Mouse (Mus musculus): ENCODE measurements around the gene Oscp1.

The Oscp1 gene

DNA sequence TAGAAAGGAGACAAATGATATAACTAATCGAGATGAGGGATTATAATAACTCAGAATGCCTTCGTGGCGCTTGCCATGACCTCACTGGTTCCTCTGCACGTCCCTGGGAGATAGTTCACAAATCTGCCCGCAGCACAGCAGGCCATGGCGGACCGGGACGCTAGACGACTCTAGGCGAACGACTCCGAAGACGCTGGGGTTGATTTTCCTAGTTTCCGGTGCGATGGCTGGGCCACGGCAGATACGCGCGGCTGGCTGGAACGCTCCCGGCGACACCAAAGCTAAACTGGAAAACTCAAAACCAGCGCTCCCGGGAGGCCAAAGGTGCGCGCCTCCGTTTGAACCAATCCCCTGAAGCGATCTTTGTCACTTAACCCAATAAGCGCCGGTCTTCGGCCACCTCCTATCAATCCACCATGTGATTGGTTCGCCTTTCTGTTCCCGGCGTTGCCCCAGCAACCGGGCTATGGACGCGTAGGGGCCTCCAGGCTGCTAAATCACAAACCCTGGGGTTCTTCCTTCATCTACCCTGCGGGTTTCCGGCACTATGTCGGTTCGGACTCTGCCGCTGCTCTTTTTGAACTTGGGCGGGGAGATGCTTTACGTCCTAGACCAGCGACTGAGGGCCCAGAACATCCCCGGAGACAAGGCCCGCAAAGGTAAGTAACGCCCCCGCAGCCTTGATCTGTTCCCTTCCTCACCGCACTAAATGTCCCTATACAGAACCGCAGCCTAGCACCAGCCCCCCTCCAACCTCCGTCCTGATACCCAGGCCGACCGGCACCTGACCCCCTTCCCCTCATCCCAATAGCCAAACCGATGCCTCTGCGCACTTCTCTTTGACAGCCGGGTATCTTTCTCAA is at the start of gene Oscp1:
TSS of gene Oscp1 (plus strand) at position 432 of the 863 bp plus-strand sequence.
- DNase-seq = peak; percentile 75 to 77

- no peak for DNase-seq
These were observed 40.6 kb upstream of the Oscp1 start for GRCm38 (mm10) chr4:126017676-126018332.

- peak in 1 of 2 experiments; percentile 7 for DNase-seq
These were observed 39.3 kb upstream of the Oscp1 start for GRCm38 (mm10) chr4:126018966-126019538.

DNA sequence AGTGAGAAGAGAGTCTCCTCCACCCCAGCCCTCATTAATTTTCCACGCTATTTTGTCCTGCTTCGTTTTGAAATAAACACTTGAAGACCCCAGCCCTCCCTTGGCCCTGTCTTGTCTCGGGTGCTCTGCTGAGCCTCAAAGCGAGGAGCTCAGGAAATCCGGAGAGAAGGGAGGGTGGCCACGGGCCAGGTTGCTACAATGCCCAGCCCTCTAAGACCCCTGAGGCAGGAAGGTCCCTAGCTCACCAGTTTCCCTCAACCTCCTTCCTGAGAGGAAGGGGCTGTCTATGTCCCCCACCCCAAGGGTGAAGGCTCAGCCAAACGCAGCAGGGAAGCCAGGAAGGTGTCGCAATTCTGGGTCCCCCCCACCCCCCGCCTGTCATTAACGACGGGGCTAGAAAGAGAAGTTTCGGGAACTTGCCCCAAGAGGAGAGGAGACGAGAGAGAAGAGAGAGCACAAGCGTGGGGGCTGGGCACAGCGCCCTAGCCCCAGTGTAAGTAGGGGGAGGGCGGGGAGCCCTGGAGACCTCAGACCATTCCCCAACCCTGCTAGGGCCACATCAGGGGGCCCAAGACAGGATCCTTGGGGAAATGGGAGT is 34.0 kb upstream of the Oscp1 start, which contains the start of gene Csf3r:
TSS of gene Csf3r (plus strand) at position 248 of the 598 bp plus-strand sequence.
- peak in 1 of 2 experiments; percentile 14 for DNase-seq

GRCm38 (mm10) chr4:126025801-126026200 is 32.6 kb upstream of the Oscp1 start:
- DNase-seq = no peak

DNA sequence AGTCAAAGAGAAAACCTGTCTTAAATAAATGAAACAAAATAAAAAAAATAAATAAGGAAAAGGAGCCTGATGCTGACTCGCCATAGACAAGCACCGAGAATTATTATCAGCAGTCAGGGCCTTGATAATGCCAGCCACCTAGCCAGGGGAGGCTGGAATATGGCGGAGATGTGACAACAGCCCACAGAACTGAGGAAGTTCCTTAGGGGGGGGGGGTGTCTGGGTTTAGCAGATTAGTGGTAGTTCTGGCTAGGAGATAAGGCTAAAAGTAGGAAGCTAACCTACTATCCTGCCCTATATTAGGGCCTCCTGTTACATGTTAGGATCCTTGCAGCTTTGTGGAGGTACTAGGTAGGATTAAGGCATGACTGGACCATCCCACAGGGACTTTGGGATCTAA is 30.4 kb upstream of the Oscp1 start:
- no peak for DNase-seq

GRCm38 (mm10) chr4:126029042-126029441 is 29.3 kb upstream of the Oscp1 start:
- DNase-seq = no peak

DNA sequence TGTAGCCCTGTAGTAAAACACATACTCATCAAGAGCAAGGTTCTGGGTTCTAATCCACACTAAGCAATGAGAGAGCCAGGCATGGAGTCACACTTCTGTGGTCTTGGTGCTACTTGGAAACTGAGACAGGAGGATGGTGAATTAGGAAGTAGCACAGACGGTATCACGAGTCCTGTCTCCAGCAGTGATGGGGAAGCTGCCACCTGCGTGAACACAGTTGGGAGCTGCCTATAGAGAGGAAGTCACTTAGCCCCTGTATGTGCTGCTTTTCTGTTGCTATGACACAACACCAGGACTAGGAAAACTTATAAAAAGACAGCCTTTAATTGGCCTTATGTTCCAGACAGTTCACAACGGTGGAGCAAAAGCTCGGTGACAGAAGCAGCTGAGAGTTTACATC is 27.7 kb upstream of the Oscp1 start:
- DNase-seq = no peak

GRCm38 (mm10) chr4:126035413-126035812 is 23.0 kb upstream of the Oscp1 start:
- no peak for DNase-seq

- peak; percentile 65 to 71 for DNase-seq
These were observed 11.3 kb upstream of the Oscp1 start, which contains the start of gene Mrps15 for GRCm38 (mm10) chr4:126046851-126047585. Mrps15 (plus strand) TSS chr4:126046925.

DNA sequence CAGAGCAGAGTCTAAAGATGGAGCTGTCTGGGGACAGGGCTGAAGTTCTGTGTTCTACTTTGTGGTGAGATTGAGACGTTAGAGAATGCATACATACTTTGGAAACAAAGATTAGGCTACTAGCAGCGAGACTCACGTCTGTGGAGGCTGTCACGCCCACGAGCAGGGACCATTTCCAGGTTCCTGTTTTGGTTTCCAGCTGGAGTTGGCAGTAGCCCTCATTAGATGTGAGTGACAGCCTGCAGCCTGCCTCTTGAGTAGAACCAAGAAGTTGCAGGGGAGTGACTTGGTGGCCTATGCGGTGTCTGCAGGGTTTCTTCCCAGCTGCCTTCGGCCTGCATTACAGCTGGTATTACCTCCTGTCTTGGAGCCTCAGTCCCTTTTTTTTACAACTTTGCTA is 6.7 kb upstream of the Oscp1 start:
- no peak for DNase-seq

DNA sequence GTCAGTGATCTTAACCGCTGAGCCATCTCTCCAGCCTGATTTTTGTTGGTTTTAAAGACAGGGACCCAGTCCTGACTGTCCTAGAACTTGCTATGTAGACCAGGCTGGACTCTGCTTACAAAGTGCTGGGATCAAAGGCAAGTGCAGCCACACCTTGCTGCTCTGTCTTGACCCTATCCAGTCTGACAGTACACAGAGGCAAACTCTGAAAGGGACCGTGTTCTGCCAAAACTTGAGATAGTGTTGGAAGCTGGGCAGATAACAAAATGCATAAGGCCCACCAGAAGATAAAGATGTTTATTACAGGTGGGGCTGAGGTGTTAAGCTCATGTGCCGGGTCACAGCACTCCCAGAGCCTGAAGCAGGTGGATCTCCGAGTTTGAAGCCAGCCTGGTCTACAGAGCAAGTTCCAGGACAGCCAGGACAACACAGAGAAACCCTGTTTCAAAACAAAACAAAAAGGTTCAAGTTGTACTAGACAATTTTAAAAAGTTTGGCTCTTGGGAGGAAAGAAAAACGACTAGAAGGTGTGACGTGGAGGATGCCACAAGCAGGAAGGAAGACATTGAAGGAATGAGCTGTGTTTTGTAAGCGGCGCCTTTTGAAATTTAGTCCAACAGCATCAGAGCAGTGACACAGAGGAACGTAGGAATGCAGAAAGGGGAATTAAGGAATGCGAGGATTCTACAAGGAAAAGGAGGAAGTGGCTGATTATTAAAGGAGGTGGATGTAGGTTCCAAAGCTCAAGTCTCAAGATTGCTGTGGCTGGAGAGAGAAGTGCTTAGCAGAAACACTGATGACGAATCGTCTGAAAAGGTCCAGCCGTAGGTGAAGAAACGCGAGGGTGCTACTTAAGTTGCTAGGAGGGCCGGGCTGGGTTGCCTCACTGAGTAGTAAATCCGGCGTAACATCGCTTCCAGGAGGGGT is 895 bp upstream of the Oscp1 start:
- DNase-seq = no peak

DNA sequence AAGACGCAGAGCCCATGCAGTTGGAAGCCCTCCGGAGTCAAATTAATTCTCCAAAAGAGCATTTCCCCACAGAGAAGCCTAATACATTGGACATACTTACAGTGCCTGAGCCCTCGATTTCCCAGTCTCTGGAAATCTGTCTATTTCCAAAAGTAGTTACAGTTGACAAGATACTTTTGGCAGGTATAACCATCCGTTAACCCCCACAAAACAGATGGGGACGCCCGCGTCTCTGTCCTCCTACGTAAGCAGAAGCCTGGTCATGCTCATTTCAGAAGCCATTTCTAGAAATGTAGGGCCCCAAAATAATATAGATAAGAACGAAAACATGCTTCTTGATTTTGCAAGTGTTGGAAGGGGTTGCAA is 615 bp downstream of the Oscp1 start:
- no peak for DNase-seq

GRCm38 (mm10) chr4:126062856-126063255 is 4.5 kb downstream of the Oscp1 start:
- peak in 1 of 2 experiments; percentile 15 for DNase-seq

- no peak for DNase-seq
These were observed 6.9 kb downstream of the Oscp1 start for GRCm38 (mm10) chr4:126065241-126065640.

DNA sequence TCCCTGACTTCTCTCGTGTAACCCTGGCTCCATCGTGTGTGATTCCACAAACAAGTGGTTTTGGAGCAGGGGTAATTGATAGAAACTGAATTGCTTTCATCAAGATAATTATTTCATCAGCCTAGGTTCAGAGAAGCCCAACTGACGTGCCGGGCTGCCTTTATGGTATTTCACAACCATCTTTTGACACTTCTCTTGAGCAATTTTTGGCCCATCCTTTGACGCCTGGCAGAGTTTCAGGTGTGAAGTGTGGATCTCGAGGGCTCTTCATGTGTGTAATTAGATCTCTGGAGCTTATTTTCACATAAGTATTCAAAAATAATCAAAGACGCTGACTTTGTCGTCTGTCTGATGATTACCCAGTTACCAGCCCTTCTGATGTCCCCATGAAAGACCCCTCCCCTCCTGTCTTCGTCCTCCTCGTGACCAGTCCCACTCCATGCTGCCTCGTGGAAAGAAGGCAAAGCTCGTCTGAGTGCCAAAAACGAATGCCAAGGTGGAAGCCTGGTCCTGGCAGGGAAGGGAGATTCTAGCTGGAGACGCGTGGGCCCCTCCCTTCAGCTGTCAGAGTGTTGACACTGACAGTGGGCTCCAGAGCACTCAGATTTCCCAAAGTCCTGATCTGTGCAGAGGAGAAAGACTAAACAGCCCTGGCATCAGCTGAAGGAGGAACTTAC is 9.2 kb downstream of the Oscp1 start:
- no peak for DNase-seq

- no peak for DNase-seq
These were observed 10.5 kb downstream of the Oscp1 start for GRCm38 (mm10) chr4:126068842-126069241.

DNA sequence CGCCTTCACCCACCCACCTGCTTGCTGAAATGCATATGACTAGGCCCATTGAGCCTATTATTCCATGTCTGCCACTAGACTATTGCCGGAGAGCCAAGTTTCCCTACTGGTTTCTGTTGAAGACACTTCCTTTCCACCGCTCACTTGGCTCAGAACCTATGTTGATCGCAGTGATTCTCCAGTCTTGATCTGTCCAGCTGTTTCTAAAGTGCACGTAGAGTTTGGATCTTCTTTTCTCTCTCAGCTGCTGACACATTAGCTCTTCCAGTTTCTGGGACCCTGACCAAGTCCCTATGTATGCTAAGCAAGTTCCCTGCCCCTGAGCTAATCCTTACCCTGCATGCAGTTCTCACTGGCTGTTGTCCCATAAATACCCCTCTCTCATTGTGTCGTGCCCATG is 19.5 kb downstream of the Oscp1 start:
- DNase-seq = no peak

GRCm38 (mm10) chr4:126079266-126079665 is 20.9 kb downstream of the Oscp1 start:
- no peak for DNase-seq

DNA sequence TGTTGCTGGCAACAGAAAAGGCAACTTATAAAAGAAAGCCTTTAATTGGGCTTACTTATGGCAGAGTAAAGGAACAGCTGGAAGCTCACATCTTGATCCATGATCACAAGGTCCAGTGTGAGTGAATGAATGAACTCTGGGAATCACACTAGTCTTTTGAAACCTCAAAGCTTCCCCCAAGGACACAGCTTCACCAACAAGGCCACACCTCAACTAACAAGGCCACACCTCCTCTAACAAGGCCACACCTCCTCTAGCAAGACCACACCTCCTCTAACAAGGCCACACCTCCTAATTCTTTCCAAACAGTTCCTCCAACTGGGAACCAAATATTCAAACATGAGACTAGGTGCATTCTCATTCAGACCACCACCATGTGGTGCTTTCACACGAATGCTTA is 23.2 kb downstream of the Oscp1 start:
- DNase-seq = no peak

DNA sequence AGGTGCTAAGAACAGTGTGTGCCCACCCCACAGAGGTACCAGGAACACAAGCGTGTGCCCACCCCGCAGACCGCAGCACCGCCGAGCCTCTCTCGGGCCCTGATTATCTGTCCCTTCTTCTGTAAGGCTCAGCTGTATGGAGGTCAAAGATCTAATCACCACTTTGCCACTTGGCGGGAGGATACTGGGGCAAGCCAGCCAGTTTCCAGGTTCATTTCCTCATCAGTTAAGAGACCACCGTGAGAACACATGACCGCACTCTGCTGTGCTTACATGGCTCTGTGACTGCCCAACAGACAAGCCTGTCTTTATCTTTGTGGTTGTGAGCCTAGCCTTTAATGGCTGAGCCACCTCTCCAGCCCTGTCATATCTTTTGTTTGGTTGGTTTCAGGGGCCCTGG is 24.7 kb downstream of the Oscp1 start:
- DNase-seq = no peak

All from spleen, adult 18-20 months (tissue).